Mouse (Mus musculus) E14TG2a.4 (cell line): Measurements from ENCODE around the gene Id2.
A peak's percentile ranks its signal among the peaks of the same experiment; 100 is the strongest.

ENCODE experiments used
- H3K27me3 ChIP-seq: 2 replicates; pipeline ENCODE4 v1.6.1; 2014; ENCODE audit warnings: low read length, control low read depth; ENCODE audit not compliant: insufficient read depth
- H3K36me3 ChIP-seq: 2 replicates; pipeline ENCODE4 v1.6.1; 2014; ENCODE audit warnings: low read length, control low read depth; ENCODE audit not compliant: insufficient read depth
- H3K4me1 ChIP-seq: replicated peaks from 2 replicates; pipeline ENCODE4 v1.6.1; 2014; ENCODE audit warnings: low read depth, low read length, control low read depth
- H3K4me3 ChIP-seq: replicated peaks from 2 replicates; pipeline ENCODE4 v1.5.1; 2014; ENCODE audit warnings: mild to moderate bottlenecking, low read length
- H3K9me3 ChIP-seq: 2 replicates; pipeline ENCODE4 v1.6.1; 2014; ENCODE audit warnings: low read length, control low read depth
- CTCF ChIP-seq: conservative IDR thresholded peaks from 2 replicates; pipeline ENCODE4 v1.5.1; 2014; ENCODE audit warnings: low read length
- NANOG ChIP-seq: IDR thresholded peaks from 2 replicates; pipeline ENCODE4 v1.6.1; 2014; ENCODE audit warnings: borderline replicate concordance, low read length, mixed read lengths
- POU5F1 ChIP-seq: IDR thresholded peaks from 2 replicates; pipeline ENCODE4 v1.6.1; 2014; ENCODE audit warnings: low read length, borderline replicate concordance

Gene Id2

DNA sequence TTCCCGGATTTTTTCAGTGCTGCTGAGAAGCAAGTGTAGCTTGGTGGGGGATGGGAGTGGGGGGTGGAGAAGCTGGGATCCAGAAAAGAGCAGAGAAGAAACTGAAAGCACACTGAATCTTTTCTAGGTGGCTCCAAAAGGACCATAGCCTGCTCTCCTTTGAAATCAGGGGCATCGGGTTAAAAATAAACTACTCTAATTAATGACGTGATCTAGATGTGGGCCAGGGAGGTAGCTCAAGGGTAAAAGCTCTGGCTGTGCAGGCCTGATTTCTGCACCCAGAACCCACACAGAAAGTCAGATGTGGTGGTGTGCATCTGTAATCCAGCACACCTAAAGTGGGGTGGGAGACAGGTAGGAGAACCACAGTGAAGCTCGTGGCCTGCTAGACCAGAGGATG, 30.7 kb upstream of the Id2 start:
- Histone ChIP-seq H3K27me3 (peaks cover 29% of the 10 kb centered on the region), H3K36me3 (no peaks in the 10 kb centered on the region), H3K9me3 (0 out of 2 replicates have a peak, but pooled peaks cover 4% of the 10 kb centered on the region), H3K4me3 (no peak overlapping the region), H3K4me1 (peaks cover 47% of the 10 kb centered on the region)
- no peak for TF ChIP-seq CTCF

DNA sequence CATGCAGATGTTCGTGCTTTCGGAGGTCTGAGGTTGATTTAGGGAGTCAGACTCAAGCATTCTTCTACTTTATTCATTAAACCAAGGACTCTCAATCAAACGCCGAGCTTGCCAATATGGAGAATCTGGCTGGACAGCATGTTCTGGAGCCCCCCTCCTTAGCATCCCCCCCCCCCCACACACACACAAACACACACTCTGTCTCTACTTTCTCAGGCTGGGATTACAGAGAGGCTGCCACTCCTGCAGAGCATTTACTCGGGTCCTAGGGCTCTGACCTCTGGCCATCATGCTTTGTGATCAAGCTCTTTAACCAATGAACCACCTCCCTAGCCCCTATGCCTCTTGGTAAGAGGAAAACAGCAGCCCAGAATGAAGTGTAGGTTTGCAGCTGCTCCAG, 29.3 kb upstream of the Id2 start:
- Histone ChIP-seq H3K9me3 (0 out of 2 replicates have a peak, but pooled peaks cover 4% of the 10 kb centered on the region), H3K36me3 (no peaks in the 10 kb centered on the region), H3K4me3 (no peak overlapping the region), H3K4me1 (peaks cover 59% of the 10 kb centered on the region), H3K27me3 (peaks cover 21% of the 10 kb centered on the region)
- no peak for TF ChIP-seq CTCF
- no peak for TF ChIP-seq POU5F1
- TF ChIP-seq NANOG: no peak

DNA sequence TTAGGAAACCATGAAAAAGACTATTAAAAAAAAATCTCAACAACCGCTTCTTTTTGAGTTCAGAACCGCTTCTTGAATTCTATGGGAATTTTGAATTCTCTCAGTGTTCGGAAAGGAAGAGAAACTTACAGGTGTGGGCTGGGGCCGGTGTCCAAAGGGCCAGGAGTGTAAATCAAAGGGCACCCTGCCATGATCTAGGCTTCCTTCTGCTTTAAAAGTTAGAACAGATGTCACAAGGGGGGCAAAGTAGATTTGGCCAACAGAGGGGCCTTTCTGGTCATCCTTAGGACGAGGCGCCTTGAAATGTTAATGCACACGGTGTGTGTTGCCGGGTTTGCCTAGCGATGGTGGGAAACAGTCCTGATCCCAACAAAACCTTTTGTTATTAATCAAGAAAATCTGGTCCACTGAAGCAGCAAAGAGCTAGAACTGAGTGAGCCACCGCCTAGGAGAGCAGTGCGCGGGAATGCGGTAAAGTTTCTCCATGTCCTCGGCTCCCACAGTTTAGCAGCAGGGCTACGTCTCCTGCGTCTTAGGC, 28.4 kb upstream of the Id2 start:
- peaks cover 65% of the 10 kb centered on the region for H3K4me1 ChIP-seq
- no peak for TF ChIP-seq CTCF
- no peak for TF ChIP-seq POU5F1
- no peak for TF ChIP-seq NANOG
- H3K27me3 ChIP-seq: peaks cover 21% of the 10 kb centered on the region
- no peaks in the 10 kb centered on the region for H3K36me3 ChIP-seq
- 0 out of 2 replicates have a peak, but pooled peaks cover 4% of the 10 kb centered on the region for H3K9me3 ChIP-seq
- peak overlapping the region; percentile 11; the same call in 1 of the 2 replicates for H3K4me3 ChIP-seq

DNA sequence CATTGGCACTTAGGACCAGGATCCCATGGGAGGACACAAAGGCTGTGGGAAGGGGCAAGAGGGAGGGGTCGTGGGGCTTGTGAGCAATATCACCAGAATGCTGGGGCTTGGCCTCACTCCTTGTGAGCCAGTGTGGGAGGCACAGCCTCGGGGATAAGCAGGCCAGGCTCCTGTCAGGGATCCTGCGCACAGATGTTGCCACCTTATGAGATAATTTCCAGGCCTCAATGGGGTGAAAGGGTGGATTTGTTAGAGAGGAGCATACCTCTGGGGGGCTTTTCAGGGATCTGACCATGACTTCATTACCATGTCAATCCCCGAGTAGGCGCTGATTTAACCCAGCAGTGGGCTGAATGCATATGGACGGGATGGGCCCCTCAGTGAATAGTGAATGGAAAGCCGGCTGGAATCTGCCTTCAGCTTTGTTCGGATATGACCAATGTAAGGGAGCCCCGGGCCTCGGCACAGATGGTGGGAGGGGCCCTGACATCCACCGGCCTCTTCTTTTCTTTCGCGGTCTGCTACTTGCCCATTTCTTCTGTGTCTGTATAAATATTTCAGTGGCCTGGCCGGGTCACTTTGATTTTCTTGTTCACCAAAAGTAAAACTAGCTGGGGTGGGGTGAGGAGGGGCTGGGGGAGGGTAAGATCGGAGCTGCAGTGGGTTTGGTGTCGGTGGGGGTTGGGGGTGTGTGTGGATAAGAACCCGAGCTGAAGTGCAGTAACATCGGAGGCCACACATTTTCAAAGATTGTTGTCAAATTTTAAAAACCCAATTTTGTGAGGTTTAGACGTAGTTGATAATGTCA, 27.7 kb upstream of the Id2 start:
- H3K9me3 ChIP-seq: 0 out of 2 replicates have a peak, but pooled peaks cover 4% of the 10 kb centered on the region
- H3K36me3 ChIP-seq: no peaks in the 10 kb centered on the region
- peaks cover 65% of the 10 kb centered on the region for H3K4me1 ChIP-seq
- peaks cover 18% of the 10 kb centered on the region for H3K27me3 ChIP-seq
- no peak; the same call in 1 of the 2 replicates for TF ChIP-seq POU5F1
- TF ChIP-seq NANOG: peak; percentile 63
- peak overlapping the region; percentile 20 for H3K4me3 ChIP-seq

DNA sequence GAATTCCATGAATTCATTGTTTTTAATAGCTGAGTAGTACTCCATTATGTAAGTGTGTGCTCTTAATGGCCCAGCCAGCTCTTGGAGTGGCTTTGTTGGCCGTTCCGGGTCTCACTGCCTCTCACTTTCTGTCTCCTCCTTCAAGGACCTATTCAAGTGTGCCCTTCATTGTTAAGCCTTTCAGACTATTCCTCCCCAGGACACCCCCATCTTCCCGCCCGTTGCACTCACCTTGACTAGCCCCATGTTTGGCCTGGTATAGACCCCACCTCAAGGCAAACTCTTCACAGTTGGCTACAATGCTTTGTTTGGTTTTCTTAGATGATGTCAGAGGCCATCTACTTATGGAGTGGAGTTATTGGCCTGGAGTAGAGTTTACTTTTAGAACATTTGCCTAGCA, 23.8 kb upstream of the Id2 start:
- Histone ChIP-seq H3K36me3 (no peaks in the 10 kb centered on the region), H3K4me1 (peaks cover 60% of the 10 kb centered on the region), H3K27me3 (no peaks in the 10 kb centered on the region), H3K4me3 (no peak overlapping the region), H3K9me3 (0 out of 2 replicates have a peak, but pooled peaks cover 4% of the 10 kb centered on the region)
- TF ChIP-seq CTCF (no peak), NANOG (no peak), POU5F1 (no peak)

DNA sequence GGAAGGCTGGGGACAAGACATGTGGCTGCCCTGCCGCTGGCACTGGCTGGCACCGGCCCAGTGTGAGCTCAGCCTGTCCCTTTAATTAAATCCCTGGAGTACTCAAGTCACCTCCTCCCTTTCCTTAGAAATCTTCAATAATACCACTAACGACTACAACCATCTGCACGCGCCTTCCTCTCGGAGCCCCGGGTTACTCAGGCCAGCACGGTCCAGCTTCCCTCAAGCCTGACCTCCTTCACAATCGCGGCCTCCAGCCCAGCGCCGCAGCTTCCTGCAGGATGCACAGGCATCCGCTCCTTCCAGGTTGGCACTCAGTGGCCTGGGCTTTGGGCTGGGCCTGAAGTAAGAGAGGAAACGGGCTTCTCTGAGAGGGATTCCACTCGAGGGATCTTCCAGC, 22.3 kb upstream of the Id2 start:
- H3K27me3 ChIP-seq: no peaks in the 10 kb centered on the region
- 0 out of 2 replicates have a peak, but pooled peaks cover 5% of the 10 kb centered on the region for H3K9me3 ChIP-seq
- H3K4me1 ChIP-seq: peaks cover 56% of the 10 kb centered on the region
- no peak overlapping the region for H3K4me3 ChIP-seq
- TF ChIP-seq POU5F1 (no peak), CTCF (no peak), NANOG (no peak)
- no peaks in the 10 kb centered on the region for H3K36me3 ChIP-seq

DNA sequence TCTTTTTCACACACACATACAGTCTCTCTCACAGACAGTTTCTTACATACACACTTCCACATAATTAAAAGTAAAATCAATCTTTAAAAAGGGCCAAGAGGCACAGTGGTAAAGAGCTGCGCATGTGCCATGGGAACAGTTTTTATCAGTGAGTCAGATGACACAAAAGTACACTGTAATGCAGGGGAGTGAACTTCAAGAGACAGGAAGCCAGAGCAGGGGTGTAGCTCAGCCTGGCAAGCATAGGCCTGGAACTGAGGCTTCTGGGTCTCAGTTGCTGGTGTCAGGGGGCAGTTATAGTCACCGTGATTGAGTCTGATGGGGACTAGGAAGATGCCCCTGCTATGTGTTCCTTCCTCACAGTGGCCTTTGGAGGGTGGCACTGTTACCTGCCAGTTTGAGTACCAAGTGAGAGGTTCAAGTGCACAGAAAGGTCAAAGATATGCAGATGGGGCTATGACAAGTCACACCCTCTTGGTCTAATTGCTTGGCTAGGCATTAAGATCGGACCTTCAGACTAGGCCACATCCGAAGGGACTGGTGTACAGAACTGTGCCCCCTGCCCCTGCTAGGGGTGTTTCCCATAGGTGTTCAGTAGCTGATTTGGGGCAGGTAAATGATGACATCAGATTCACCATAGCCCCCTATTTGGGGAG, 21.0 kb upstream of the Id2 start:
- no peak for TF ChIP-seq POU5F1
- no peak for TF ChIP-seq CTCF
- TF ChIP-seq NANOG: no peak
- Histone ChIP-seq H3K4me1 (peaks cover 44% of the 10 kb centered on the region), H3K9me3 (peaks cover 11% of the 10 kb centered on the region; the same call in 1 of the 2 replicates), H3K27me3 (no peaks in the 10 kb centered on the region), H3K36me3 (no peaks in the 10 kb centered on the region), H3K4me3 (no peak overlapping the region)

DNA sequence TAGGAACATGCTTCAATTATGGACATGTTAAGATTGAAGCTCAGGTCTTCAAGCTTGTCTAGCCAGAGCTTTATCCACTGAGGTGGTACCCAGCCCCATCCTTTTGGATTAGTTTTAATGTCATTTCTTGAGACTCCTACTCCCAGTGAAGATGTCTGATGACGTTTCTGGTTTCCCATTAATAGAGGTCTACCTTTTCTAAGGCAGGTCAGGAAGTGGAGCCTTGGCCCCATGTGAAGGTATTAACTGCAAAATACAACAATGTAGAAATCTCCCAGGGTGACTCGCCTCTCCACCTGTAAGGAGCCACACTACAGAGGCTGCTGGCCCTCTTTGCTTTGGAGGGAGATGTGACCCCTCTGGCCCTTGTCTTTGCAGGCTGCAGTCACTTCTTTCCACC, 19.2 kb upstream of the Id2 start:
- Histone ChIP-seq H3K9me3 (peaks cover 19% of the 10 kb centered on the region), H3K4me1 (peaks cover 27% of the 10 kb centered on the region), H3K4me3 (no peak overlapping the region), H3K27me3 (no peaks in the 10 kb centered on the region), H3K36me3 (no peaks in the 10 kb centered on the region)
- no peak for TF ChIP-seq CTCF
- no peak for TF ChIP-seq POU5F1
- TF ChIP-seq NANOG: no peak
